Mouse (Mus musculus): Measurements from ENCODE around the gene Ppfia4. TPM values are rescaled to one million over a fixed set of nuclear protein-coding genes. Genes with fewer than 3 reads are reported as not detected.

Ppfia4 gene
- polyA plus RNA-seq, 1 experiment from 2014 or later, result 2.4 TPM

GRCm38 (mm10) chr1:134280174-134280573 is 52.6 kb downstream of the Ppfia4 start:
- H3K9me3 ChIP-seq (ENCODE audit: low read depth, low read length), result no peaks in the 10 kb centered on the region
- H3K36me3 ChIP-seq (ENCODE audit: insufficient read depth), result no peaks in the 10 kb centered on the region
- no peak overlapping the region for H3K4me3 ChIP-seq (ENCODE audit: low read depth, low read length)
- no peak for ATAC-seq (ENCODE audit: insufficient read depth)
- WGBS, result 82% methylated on average over 5 of the region's 5 CpGs
- no peaks in the 10 kb centered on the region for H3K4me1 ChIP-seq (ENCODE audit: insufficient read depth)
- no peak for DNase-seq
- no peak overlapping the region for H3K27ac ChIP-seq (ENCODE audit: low read depth)
- no peak overlapping the region for H3K9ac ChIP-seq
- no peak for TF ChIP-seq CTCF (IDR thresholded peaks at IDR 0.05; ENCODE audit: low read depth)
- no peaks in the 10 kb centered on the region for H3K27me3 ChIP-seq (ENCODE audit: insufficient read depth, low read length)
- no peak overlapping the region for H3K4me2 ChIP-seq

GRCm38 (mm10) chr1:134276823-134277222 is 55.9 kb downstream of the Ppfia4 start:
- H3K4me3 ChIP-seq (ENCODE audit: low read depth, low read length), result no peak overlapping the region
- H3K36me3 ChIP-seq (ENCODE audit: insufficient read depth), result no peaks in the 10 kb centered on the region
- ATAC-seq (ENCODE audit: insufficient read depth) (no peak), DNase-seq (no peak)
- no peak overlapping the region for H3K4me2 ChIP-seq
- no peak overlapping the region for H3K9ac ChIP-seq
- H3K27ac ChIP-seq (ENCODE audit: low read depth), result no peak overlapping the region
- H3K4me1 ChIP-seq (ENCODE audit: insufficient read depth), result no peaks in the 10 kb centered on the region
- no peaks in the 10 kb centered on the region for H3K27me3 ChIP-seq (ENCODE audit: insufficient read depth, low read length)
- H3K9me3 ChIP-seq (ENCODE audit: low read depth, low read length), result no peaks in the 10 kb centered on the region
- 66% methylated on average over 7 of the region's 7 CpGs for WGBS
- no peak for TF ChIP-seq CTCF (IDR thresholded peaks at IDR 0.05; ENCODE audit: low read depth)

- no peak overlapping the region for H3K9ac ChIP-seq
- H3K4me1 ChIP-seq (ENCODE audit: insufficient read depth), result no peaks in the 10 kb centered on the region
- no peaks in the 10 kb centered on the region for H3K27me3 ChIP-seq (ENCODE audit: insufficient read depth, low read length)
- no peaks in the 10 kb centered on the region for H3K36me3 ChIP-seq (ENCODE audit: insufficient read depth)
- H3K27ac ChIP-seq (ENCODE audit: low read depth), result no peak overlapping the region
- ATAC-seq (ENCODE audit: insufficient read depth) (no peak), DNase-seq (no peak)
- no peaks in the 10 kb centered on the region for H3K9me3 ChIP-seq (ENCODE audit: low read depth, low read length)
- TF ChIP-seq CTCF (IDR thresholded peaks at IDR 0.05; ENCODE audit: low read depth), result no peak
- H3K4me2 ChIP-seq, result no peak overlapping the region
- no peak overlapping the region for H3K4me3 ChIP-seq (ENCODE audit: low read depth, low read length)
- WGBS, result 47% methylated on average over 13 of the region's 13 CpGs
These were observed 56.9 kb downstream of the Ppfia4 start for GRCm38 (mm10) chr1:134275616-134276464.

- no peaks in the 10 kb centered on the region for H3K4me1 ChIP-seq (ENCODE audit: insufficient read depth)
- 80% methylated on average over 7 of the region's 7 CpGs for WGBS
- no peak overlapping the region for H3K9ac ChIP-seq
- H3K4me3 ChIP-seq (ENCODE audit: low read depth, low read length), result no peak overlapping the region
- H3K4me2 ChIP-seq, result no peak overlapping the region
- no peaks in the 10 kb centered on the region for H3K9me3 ChIP-seq (ENCODE audit: low read depth, low read length)
- TF ChIP-seq CTCF (IDR thresholded peaks at IDR 0.05; ENCODE audit: low read depth), result no peak
- H3K36me3 ChIP-seq (ENCODE audit: insufficient read depth), result no peaks in the 10 kb centered on the region
- H3K27ac ChIP-seq (ENCODE audit: low read depth), result no peak overlapping the region
- DNase-seq (no peak), ATAC-seq (ENCODE audit: insufficient read depth) (no peak)
- no peaks in the 10 kb centered on the region for H3K27me3 ChIP-seq (ENCODE audit: insufficient read depth, low read length)
These were observed 58.2 kb downstream of the Ppfia4 start for GRCm38 (mm10) chr1:134274483-134274920.

- DNase-seq (no peak), ATAC-seq (ENCODE audit: insufficient read depth) (no peak)
- H3K9me3 ChIP-seq (ENCODE audit: low read depth, low read length), result no peaks in the 10 kb centered on the region
- H3K4me1 ChIP-seq (ENCODE audit: insufficient read depth), result no peaks in the 10 kb centered on the region
- H3K4me2 ChIP-seq, result no peak overlapping the region
- no peak overlapping the region for H3K27ac ChIP-seq (ENCODE audit: low read depth)
- no peak overlapping the region for H3K4me3 ChIP-seq (ENCODE audit: low read depth, low read length)
- no peak overlapping the region for H3K9ac ChIP-seq
- no peaks in the 10 kb centered on the region for H3K27me3 ChIP-seq (ENCODE audit: insufficient read depth, low read length)
- no peak for TF ChIP-seq CTCF (IDR thresholded peaks at IDR 0.05; ENCODE audit: low read depth)
- 43% methylated on average over 9 of the region's 9 CpGs for WGBS
- H3K36me3 ChIP-seq (ENCODE audit: insufficient read depth), result no peaks in the 10 kb centered on the region
These were observed 59.0 kb downstream of the Ppfia4 start for GRCm38 (mm10) chr1:134273493-134274395.

- ATAC-seq (ENCODE audit: insufficient read depth) (no peak), DNase-seq (no peak)
- WGBS, result 67% methylated on average over 5 of the region's 5 CpGs
- Histone ChIP-seq H3K9me3 (ENCODE audit: low read depth, low read length) (no peaks in the 10 kb centered on the region), H3K36me3 (ENCODE audit: insufficient read depth) (no peaks in the 10 kb centered on the region), H3K27me3 (ENCODE audit: insufficient read depth, low read length) (no peaks in the 10 kb centered on the region), H3K27ac (ENCODE audit: low read depth) (no peak overlapping the region), H3K4me3 (ENCODE audit: low read depth, low read length) (no peak overlapping the region), H3K9ac (no peak overlapping the region), H3K4me2 (no peak overlapping the region), H3K4me1 (ENCODE audit: insufficient read depth) (no peaks in the 10 kb centered on the region)
- TF ChIP-seq CTCF (IDR thresholded peaks at IDR 0.05; ENCODE audit: low read depth), result no peak
These were observed 59.9 kb downstream of the Ppfia4 start for GRCm38 (mm10) chr1:134272754-134273250.

- no peak overlapping the region for H3K9ac ChIP-seq
- H3K36me3 ChIP-seq (ENCODE audit: insufficient read depth), result no peaks in the 10 kb centered on the region
- DNase-seq (no peak), ATAC-seq (ENCODE audit: insufficient read depth) (no peak)
- no peak for TF ChIP-seq CTCF (IDR thresholded peaks at IDR 0.05; ENCODE audit: low read depth)
- no peaks in the 10 kb centered on the region for H3K27me3 ChIP-seq (ENCODE audit: insufficient read depth, low read length)
- H3K4me2 ChIP-seq, result no peak overlapping the region
- no peak overlapping the region for H3K4me3 ChIP-seq (ENCODE audit: low read depth, low read length)
- 76% methylated on average over 7 of the region's 7 CpGs for WGBS
- no peaks in the 10 kb centered on the region for H3K9me3 ChIP-seq (ENCODE audit: low read depth, low read length)
- no peaks in the 10 kb centered on the region for H3K4me1 ChIP-seq (ENCODE audit: insufficient read depth)
- H3K27ac ChIP-seq (ENCODE audit: low read depth), result no peak overlapping the region
These were observed 62.7 kb downstream of the Ppfia4 start for GRCm38 (mm10) chr1:134270026-134270425.

All from lung, embryonic 14.5 days (tissue).